In the genomic region with DNA sequence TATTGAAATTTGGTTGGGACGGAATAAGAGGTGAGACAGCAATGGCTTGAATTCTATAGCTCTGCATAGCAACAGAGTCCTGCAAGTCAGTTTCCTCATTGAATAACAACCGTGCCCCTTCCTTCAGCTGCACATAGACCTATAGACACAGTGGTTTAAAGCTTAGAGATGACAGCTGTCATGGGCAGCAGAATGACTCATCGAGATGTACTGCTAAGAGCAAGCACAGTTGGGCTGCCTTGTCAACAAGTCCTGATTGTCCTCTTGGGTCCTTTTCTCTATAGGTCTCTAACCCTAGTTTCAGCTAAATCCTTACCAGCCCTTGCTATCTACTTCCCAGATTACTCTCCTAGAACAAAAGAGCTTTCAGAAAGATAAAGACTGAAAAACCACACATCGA, we compare ENCODE assay signal across 25 mouse cellular contexts.
A peak's percentile ranks its signal among the peaks of the same experiment; 100 is the strongest.
DNase-seq lines count a peak whose midpoint lies in the region; ATAC-seq and TF ChIP-seq lines count a peak whose summit lies in the region.
"Had no signal": no experiment of that assay in that cellular context is flagged by ENCODE, and none has a peak within 500 bp of the region (broad histone marks: within the 10 kb centered on the region; RNA-seq: fewer than 3 reads in every experiment).

No protein-coding gene starts in this region.

- H3K27me3 ChIP-seq in C2C12 (ENCODE audit: control insufficient read depth, insufficient read depth, insufficient read length) = no peaks in the 10 kb centered on the region
- no peaks in the 10 kb centered on the region for H3K27me3 ChIP-seq in myocyte (ENCODE audit: control insufficient read depth, insufficient read depth, insufficient read length)
- no peaks in the 10 kb centered on the region for H3K27me3 ChIP-seq in forebrain, embryonic 16.5 days (replicated peaks; ENCODE audit: control insufficient read depth, insufficient read depth, low read length)
- no peaks in the 10 kb centered on the region for H3K27me3 ChIP-seq in forebrain, embryonic 12.5 days
- H3K27me3 ChIP-seq: embryonic facial prominence, embryonic 13.5 days; embryonic facial prominence, embryonic 15.5 days; forebrain, embryonic 13.5 days; forebrain, embryonic 15.5 days; Patski had no signal

- H3ac ChIP-seq in C2C12 (ENCODE audit: control insufficient read depth, insufficient read length, low read depth) (no peak overlapping the region), myocyte (ENCODE audit: control insufficient read depth, insufficient read length) (no peak overlapping the region)

- H3K9me3 ChIP-seq in forebrain, embryonic 16.5 days (ENCODE audit: control insufficient read depth, low read length) = no peaks in the 10 kb centered on the region
- no peaks in the 10 kb centered on the region for H3K9me3 ChIP-seq in forebrain, embryonic 12.5 days
- H3K9me3 ChIP-seq: embryonic facial prominence, embryonic 13.5 days; embryonic facial prominence, embryonic 15.5 days; forebrain, embryonic 10.5 days; forebrain, embryonic 13.5 days; forebrain, embryonic 15.5 days had no signal

- no peaks in the 10 kb centered on the region for H3K79me2 ChIP-seq in C2C12 (ENCODE audit: control insufficient read depth, insufficient read depth)
- H3K79me2 ChIP-seq in myocyte (ENCODE audit: control insufficient read depth, insufficient read depth) = no peaks in the 10 kb centered on the region

- 90% methylated on average over 4 of the region's 4 CpGs for WGBS in forebrain, embryonic 16.5 days
- 86% methylated on average over 4 of the region's 4 CpGs for WGBS in forebrain, embryonic 12.5 days

- no peak overlapping the region for H3K4me2 ChIP-seq in myocyte (ENCODE audit: low read depth)
- no peak overlapping the region for H3K4me2 ChIP-seq in forebrain, embryonic 16.5 days (ENCODE audit: low read length)
- H3K4me2 ChIP-seq in forebrain, embryonic 12.5 days = no peak overlapping the region
- H3K4me2 ChIP-seq: embryonic facial prominence, embryonic 13.5 days; embryonic facial prominence, embryonic 15.5 days; forebrain, embryonic 13.5 days; forebrain, embryonic 15.5 days had no signal

- no peak for TF ChIP-seq POLR2A in myocyte (IDR thresholded peaks at IDR 0.05; ENCODE audit: insufficient read length, low read depth)

- H3K36me3 ChIP-seq in C2C12 (ENCODE audit: control insufficient read depth, insufficient read depth) = no peaks in the 10 kb centered on the region
- H3K36me3 ChIP-seq in myocyte (ENCODE audit: control insufficient read depth, insufficient read depth) = no peaks in the 10 kb centered on the region
- H3K36me3 ChIP-seq in forebrain, embryonic 16.5 days (ENCODE audit: control insufficient read depth, insufficient read depth) = no peaks in the 10 kb centered on the region
- H3K36me3 ChIP-seq in forebrain, embryonic 12.5 days (replicated peaks) = no peaks in the 10 kb centered on the region
- H3K36me3 ChIP-seq: embryonic facial prominence, embryonic 13.5 days; embryonic facial prominence, embryonic 15.5 days; forebrain, embryonic 10.5 days; forebrain, embryonic 15.5 days; G1E had no signal

- no peaks in the 10 kb centered on the region for H3K79me3 ChIP-seq in C2C12 (ENCODE audit: low read depth)

- DNase-seq in thymus, postnatal 14 days = no peak
- DNase-seq: adrenal gland, adult 8-10 months; adrenal gland, postnatal 14 days; adrenal gland, postnatal 36 days; B cell, adult 2 months; cerebellum, adult 11-12 months; cerebellum, adult 2 months; cerebellum, adult 9-10 months; cerebellum, postnatal 10 days; cerebellum, postnatal 25 days; embryo, embryonic 11 days had no signal

- H3K27ac ChIP-seq in forebrain, embryonic 16.5 days (ENCODE audit: low read length) = no peak overlapping the region
- no peak overlapping the region for H3K27ac ChIP-seq in forebrain, embryonic 12.5 days
- H3K27ac ChIP-seq: embryonic facial prominence, embryonic 13.5 days; embryonic facial prominence, embryonic 15.5 days; forebrain, embryonic 10.5 days; forebrain, embryonic 13.5 days; forebrain, embryonic 15.5 days had no signal

- H3K4me3 ChIP-seq in C2C12 (ENCODE audit: insufficient read depth, poor library complexity, severe bottlenecking) (no peak overlapping the region), myocyte (no peak overlapping the region)
- H3K4me3 ChIP-seq in forebrain, embryonic 16.5 days (replicated peaks; ENCODE audit: low read length) = no peak overlapping the region
- no peak overlapping the region for H3K4me3 ChIP-seq in forebrain, embryonic 12.5 days (replicated peaks)
- H3K4me3 ChIP-seq: embryonic facial prominence, embryonic 13.5 days; embryonic facial prominence, embryonic 15.5 days; erythroblast, embryonic 14.5 days; forebrain, embryonic 10.5 days; forebrain, embryonic 13.5 days; forebrain, embryonic 15.5 days had no signal

- H3K9ac ChIP-seq in forebrain, embryonic 16.5 days (replicated peaks; ENCODE audit: low read depth, low read length) = no peak overlapping the region
- no peak overlapping the region for H3K9ac ChIP-seq in forebrain, embryonic 12.5 days
- H3K9ac ChIP-seq: embryonic facial prominence, embryonic 13.5 days; embryonic facial prominence, embryonic 15.5 days; forebrain, embryonic 13.5 days; forebrain, embryonic 15.5 days had no signal

- H3K4me1 ChIP-seq in forebrain, embryonic 16.5 days (replicated peaks; ENCODE audit: control insufficient read depth, insufficient read depth, low read length) = no peaks in the 10 kb centered on the region
- H3K4me1 ChIP-seq in forebrain, embryonic 12.5 days = no peaks in the 10 kb centered on the region
- H3K4me1 ChIP-seq: embryonic facial prominence, embryonic 13.5 days; embryonic facial prominence, embryonic 15.5 days; forebrain, embryonic 10.5 days; forebrain, embryonic 13.5 days; forebrain, embryonic 15.5 days had no signal

- 0 out of 2 replicates have a peak, but pooled peaks have one; percentile 32 for ATAC-seq in common myeloid progenitor, adult 5-6 weeks (replicated peaks; ENCODE audit: low read depth, poor library complexity, severe bottlenecking)
- ATAC-seq in forebrain, embryonic 16.5 days = no peak
- no peak for ATAC-seq in forebrain, embryonic 12.5 days (ENCODE audit: low FRiP score)
- ATAC-seq: activated CD4-positive, CD25-positive, alpha-beta regulatory T cell, adult 4 months; forebrain, embryonic 13.5 days; forebrain, embryonic 15.5 days; Patski had no signal

- no peak for TF ChIP-seq CTCF in C2C12 (IDR thresholded peaks at IDR 0.05; ENCODE audit: control insufficient read depth, insufficient read depth, insufficient read length)

TF ChIP-seq in C2C12, 6 proteins besides CTCF, POLR2A, EP300 and RAD21:
- no peak for TF ChIP-seq USF1 (IDR thresholded peaks at IDR 0.05; ENCODE audit: low read depth)
- no peak for TF ChIP-seq MAX (IDR thresholded peaks at IDR 0.05)
- no peak for TF ChIP-seq MYOG (IDR thresholded peaks at IDR 0.05; ENCODE audit: control insufficient read depth, extremely low read depth, insufficient read length)
- no peak for TF ChIP-seq CEBPB (IDR thresholded peaks at IDR 0.05; ENCODE audit: low read depth)
- TF ChIP-seq MYOD1 (IDR thresholded peaks at IDR 0.05; ENCODE audit: control insufficient read depth, insufficient read length, low read depth) = peak; percentile 76
- TF ChIP-seq FOSL1 (IDR thresholded peaks at IDR 0.05; ENCODE audit: insufficient read depth, low read length, poor library complexity, severe bottlenecking) = no peak

TF ChIP-seq in myocyte, 11 proteins besides CTCF, POLR2A, EP300 and RAD21:
- peak in 2 of 3 experiments; percentile 29 to 62 for TF ChIP-seq MYOG (IDR thresholded peaks at IDR 0.05; ENCODE audit: control insufficient read depth in 1 of 3, insufficient read depth in 1 of 3, insufficient read length in 2 of 3, low read depth in 2 of 3)
- no peak for TF ChIP-seq SRF (IDR thresholded peaks at IDR 0.05; ENCODE audit: control insufficient read depth, insufficient read length, low read depth)
- peak in 2 of 3 experiments; percentile 82 to 87 for TF ChIP-seq MYOD1 (IDR thresholded peaks at IDR 0.05; ENCODE audit: control insufficient read depth in 1 of 3, insufficient read length in 2 of 3, low read depth in 2 of 3)
